Mouse (Mus musculus) left cerebral cortex, adult 2 months (tissue): ENCODE measurements at regions not wholly inside any gene's neighbourhood (a gene's known extent, or its start where the extent isn't known, plus 50 kb on each side); places are given as distances from the start of the nearest gene placed in this dataset.
A peak's percentile ranks its signal among the peaks of the same experiment; 100 is the strongest.

Experiments used
- DNase-seq, 2 experiments: peaks; one replicate each; pipeline ENCODE4 v3.0.0; 2021 to 2022; ENCODE audit warnings: low spot score in 2 of 2, mixed read lengths in 1 of 2; ENCODE audit errors: extremely low spot score in 1 of 2
- H3K27ac ChIP-seq: fragments of 200-600 bp; 2 replicates; pipeline ENCODE4 v1.8.1; 2022
- H3K4me3 ChIP-seq: fragments of 200-600 bp; 2 replicates; pipeline ENCODE4 v1.8.1; 2022
- CTCF ChIP-seq: fragments of 200-600 bp; IDR thresholded peaks from 2 replicates; pipeline ENCODE4 v1.8.1; 2022; ENCODE audit warnings: antibody characterized with exemption, mild to moderate bottlenecking, moderate library complexity
- intact Hi-C: fragments of 180-260 bp; cut with DNase I; formaldehyde crosslinking; loops from one replicate; pipeline ENCODE4 v1.15.1; 2025

GRCm38 (mm10) chrX:166708106-166708505, 122.6 kb upstream of the Egfl6 start:
- Histone ChIP-seq H3K27ac (no peak overlapping the region), H3K4me3 (no peak overlapping the region)
- intact Hi-C loops, result no loop called here
- TF ChIP-seq CTCF, result no peak
- DNase-seq, result no peak

- intact Hi-C loops, result no loop called here
- no peak for DNase-seq
- H3K4me3 ChIP-seq, result no peak overlapping the region
- no peak overlapping the region for H3K27ac ChIP-seq
- TF ChIP-seq CTCF, result no peak
These were observed 121.5 kb upstream of the Egfl6 start for GRCm38 (mm10) chrX:166707029-166707428.

GRCm38 (mm10) chrX:166704311-166704710, 118.8 kb upstream of the Egfl6 start:
- DNase-seq, result peak in 1 of 2 experiments; percentile 7
- H3K27ac ChIP-seq, result peak overlapping the region; percentile 36; the same call in 1 of the 2 replicates
- H3K4me3 ChIP-seq, result no peak overlapping the region
- intact Hi-C loops, result no loop called here
- TF ChIP-seq CTCF, result no peak

GRCm38 (mm10) chrX:166694219-166694618, 108.7 kb upstream of the Egfl6 start:
- Histone ChIP-seq H3K4me3 (no peak overlapping the region), H3K27ac (no peak overlapping the region)
- intact Hi-C loops, result no loop called here
- no peak for DNase-seq
- no peak for TF ChIP-seq CTCF

- no peak overlapping the region for H3K4me3 ChIP-seq
- DNase-seq, result no peak
- no peak overlapping the region for H3K27ac ChIP-seq
- TF ChIP-seq CTCF, result no peak
- intact Hi-C loops, result no loop called here
These were observed 103.3 kb upstream of the Egfl6 start for GRCm38 (mm10) chrX:166688779-166689178.

- no peak for TF ChIP-seq CTCF
- no peak for DNase-seq
- intact Hi-C loops, result no loop called here
These were observed 87.9 kb upstream of the Egfl6 start for GRCm38 (mm10) chrX:166673404-166673803.

GRCm38 (mm10) chrX:166672617-166673016, 87.1 kb upstream of the Egfl6 start:
- no peak for TF ChIP-seq CTCF
- no peak overlapping the region for H3K4me3 ChIP-seq
- no peak overlapping the region for H3K27ac ChIP-seq
- no peak for DNase-seq
- intact Hi-C loops, result no loop called here

More at GRCm38 (mm10) chrX:166673404-166673803, 87.9 kb upstream of the Egfl6 start:
- H3K4me3 ChIP-seq, result no peak overlapping the region
- H3K27ac ChIP-seq, result no peak overlapping the region

- DNase-seq, result no peak
- TF ChIP-seq CTCF, result no peak
- no peak overlapping the region for H3K4me3 ChIP-seq
- H3K27ac ChIP-seq, result peak overlapping the region; percentile 11; the same call in 1 of the 2 replicates
- intact Hi-C loops, result no loop called here
These were observed 86.3 kb upstream of the Egfl6 start for GRCm38 (mm10) chrX:166671853-166672252.

- Histone ChIP-seq H3K4me3 (no peak overlapping the region), H3K27ac (no peak overlapping the region)
- intact Hi-C loops, result loop anchor here (10.0 kb wide), 2 partner anchors 238 to 438 kb away; no protein-coding TSS in a partner anchor
- DNase-seq, result no peak
- TF ChIP-seq CTCF, result no peak
These were observed 80.8 kb upstream of the Egfl6 start for GRCm38 (mm10) chrX:166666304-166666703.

- intact Hi-C loops, result loop anchor here (1.0 to 10.0 kb wide), 7 partner anchors 125 to 571 kb away; partner anchors contain the start of gene Tmsb4x
- no peak for TF ChIP-seq CTCF
- H3K4me3 ChIP-seq, result no peak overlapping the region
- H3K27ac ChIP-seq, result peak overlapping the region; percentile 91
- peak in 1 of 2 experiments; percentile 10 for DNase-seq
These were observed 76.3 kb upstream of the Egfl6 start for GRCm38 (mm10) chrX:166661808-166662207.

- Histone ChIP-seq H3K27ac (peak overlapping the region; percentile 91), H3K4me3 (peak overlapping the region; percentile 18)
- TF ChIP-seq CTCF, result peak; percentile 35
- DNase-seq, result peak in 1 of 2 experiments; percentile 10
- intact Hi-C loops, result loop anchor here (1.0 to 10.0 kb wide), 6 partner anchors 126 to 572 kb away; partner anchors contain the start of gene Tmsb4x
These were observed 75.7 kb upstream of the Egfl6 start for GRCm38 (mm10) chrX:166661043-166661718.

- DNase-seq, result peak; percentile 54 to 57
- H3K4me3 ChIP-seq, result peak overlapping the region; percentile 18
- intact Hi-C loops, result loop anchor here (1.0 to 10.0 kb wide), 6 partner anchors 127 to 573 kb away; partner anchors contain the start of gene Tmsb4x
- peak; percentile 71 for TF ChIP-seq CTCF
- peak overlapping the region; percentile 91; the same call in 1 of the 2 replicates for H3K27ac ChIP-seq
These were observed 75.2 kb upstream of the Egfl6 start for GRCm38 (mm10) chrX:166660715-166661042.
